Mouse (Mus musculus): ENCODE measurements around the gene Senp8.

DNA sequence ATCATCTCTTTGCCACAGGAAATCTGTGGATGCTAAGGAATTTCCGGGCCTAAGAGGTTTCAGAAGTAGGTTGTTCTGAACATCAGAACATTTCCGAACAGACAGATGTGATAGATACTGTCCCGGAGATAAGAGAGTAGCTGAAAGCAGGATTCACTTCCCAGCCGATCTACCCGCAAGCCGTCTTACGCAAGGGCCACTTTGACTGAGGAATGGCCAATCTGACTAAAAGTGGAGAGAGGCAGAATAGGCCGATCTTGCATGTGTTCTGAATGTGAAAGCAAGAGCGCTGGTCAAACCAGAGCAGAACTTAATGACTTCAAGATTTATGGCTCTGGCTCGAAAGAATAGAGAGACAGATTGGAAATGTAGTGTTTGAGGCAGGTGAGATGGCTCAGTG is 25.0 kb downstream of the Senp8 start:
- TF ChIP-seq TAL1 (IDR thresholded peaks at IDR 0.05; ENCODE audit: low read length): no peak
- TF ChIP-seq GATA1 (IDR thresholded peaks at IDR 0.05; ENCODE audit: low read length): no peak

All from erythroblast, embryonic 14.5 days (primary cell).